Mouse (Mus musculus) intestine, embryonic 16.5 days (tissue): Measurements from ENCODE around the gene Taf13. TPM values are rescaled to one million over a fixed set of nuclear protein-coding genes. Genes with fewer than 3 reads are reported as not detected.

Experiments used
- ATAC-seq: fragments of 200-750 bp; cut with Nextera tagmentation; 2 replicates; pipeline ENCODE4 v1.8.0; 2017; ENCODE audit warnings: moderate TSS enrichment, moderate library complexity
- H3K27ac ChIP-seq: fragments of 300-500 bp; sonication (generic); 2 replicates; pipeline ENCODE4 v1.5.1; 2014; ENCODE audit warnings: mild to moderate bottlenecking, low read length
- H3K27me3 ChIP-seq: fragments of 300-500 bp; sonication (generic); replicated peaks from 2 replicates; pipeline ENCODE4 v1.6.1; 2014; ENCODE audit warnings: low read length, control low read depth, mixed read lengths; ENCODE audit not compliant: control insufficient read depth, insufficient read depth
- H3K36me3 ChIP-seq: fragments of 300-500 bp; sonication (generic); 2 replicates; pipeline ENCODE4 v1.6.1; 2014; ENCODE audit warnings: low read length, control low read depth; ENCODE audit not compliant: control insufficient read depth, insufficient read depth
- H3K4me1 ChIP-seq: fragments of 300-500 bp; sonication (generic); 2 replicates; pipeline ENCODE4 v1.6.1; 2014; ENCODE audit warnings: low read length, control low read depth, mixed read lengths; ENCODE audit not compliant: control insufficient read depth, insufficient read depth
- H3K4me2 ChIP-seq: fragments of 300-500 bp; sonication (generic); 2 replicates; pipeline ENCODE4 v1.6.1; 2014; ENCODE audit warnings: low read depth, low read length, control low read depth
- H3K4me3 ChIP-seq: fragments of 300-500 bp; sonication (generic); 2 replicates; pipeline ENCODE4 v1.5.1; 2014; ENCODE audit warnings: mild to moderate bottlenecking, low read length
- H3K9ac ChIP-seq: fragments of 300-500 bp; sonication (generic); 2 replicates; pipeline ENCODE4 v1.6.1; 2014; ENCODE audit warnings: low read depth, low read length
- H3K9me3 ChIP-seq: fragments of 300-500 bp; sonication (generic); 2 replicates; pipeline ENCODE4 v1.6.1; 2016; ENCODE audit warnings: low read length, control low read depth; ENCODE audit not compliant: control insufficient read depth
- WGBS: fragments of 180-500 bp; shearing (Covaris S2); extraction: QIAGEN DNeasy Blood & Tissue Kit; methylation state at CpG from one replicate; pipeline ENCODE4 v1.1.7; 2014; 5-methylcytosine and 5-hydroxymethylcytosine counted together
- polyA plus RNA-seq: library from polyadenylated mRNA; unstranded; fragments of >200 nt; fragmentation: Nextera tagmentation; extraction: Ambion mirVana; gene quantifications from 2 replicates; pipeline ENCODE4 v1.2.1, GENCODE M21; 2015

Taf13 gene
- polyA plus RNA-seq, result 34.2 and 36.2 TPM in 2 replicates

DNA sequence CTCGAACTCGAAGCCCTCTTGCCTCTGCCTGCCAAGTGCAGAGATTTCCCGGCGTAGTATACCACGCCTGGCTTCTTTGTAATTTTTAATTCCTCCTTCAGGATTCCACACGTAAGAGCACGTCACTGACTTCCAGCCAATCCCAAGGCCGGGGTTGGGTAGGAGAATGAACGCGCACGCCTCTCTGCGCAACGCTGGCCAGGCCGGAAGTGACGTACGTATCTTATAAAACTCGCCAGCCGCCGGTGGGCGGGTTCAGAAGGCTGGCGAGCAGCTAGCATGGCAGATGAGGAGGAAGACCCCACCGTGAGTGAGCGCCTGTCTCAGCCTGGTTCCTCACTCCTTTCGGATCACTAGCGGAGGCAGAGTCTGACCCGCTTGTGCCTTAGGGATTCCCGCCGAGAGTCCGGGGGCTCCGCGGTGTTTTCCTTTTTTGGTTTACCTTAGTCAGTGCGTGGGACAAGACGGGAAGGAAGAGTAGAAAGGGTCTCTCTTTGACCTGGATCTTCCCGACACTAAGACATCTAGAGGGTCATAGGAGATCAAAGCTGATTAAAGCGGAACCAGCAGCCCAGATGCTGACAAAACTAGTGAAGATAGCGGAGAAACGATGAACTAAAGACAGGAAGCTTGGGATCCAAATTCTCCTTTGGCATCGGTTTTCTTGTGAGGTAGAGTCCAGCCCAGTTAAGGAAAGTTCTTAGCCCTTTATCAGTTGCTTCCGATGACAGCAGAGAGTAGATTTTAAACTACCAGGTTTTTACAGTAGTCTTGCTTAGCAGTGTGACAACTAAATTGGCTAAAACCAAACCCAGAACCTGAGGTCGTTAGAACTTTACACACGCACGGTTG lies at the start of gene Taf13:
Gene Taf13, plus strand, starts transcription at position 256 of the 852 bp plus-strand sequence.
- Histone ChIP-seq H3K27ac (peak within 1 kb of the TSS; percentile 29; the same call in 1 of the 2 replicates), H3K36me3 (no peaks in the 10 kb centered on the region), H3K4me2 (peak within 1 kb of the TSS; percentile 74), H3K27me3 (no peaks in the 10 kb centered on the region), H3K9ac (peak within 1 kb of the TSS; percentile 79), H3K9me3 (no peaks in the 10 kb centered on the region), H3K4me1 (peaks cover 7% of the 10 kb centered on the region; the same call in 1 of the 2 replicates), H3K4me3 (peak within 1 kb of the TSS; percentile 72)
- WGBS, result under 1% methylated on average over 42 of the region's 42 CpGs
- peak; percentile 98 for ATAC-seq

DNA sequence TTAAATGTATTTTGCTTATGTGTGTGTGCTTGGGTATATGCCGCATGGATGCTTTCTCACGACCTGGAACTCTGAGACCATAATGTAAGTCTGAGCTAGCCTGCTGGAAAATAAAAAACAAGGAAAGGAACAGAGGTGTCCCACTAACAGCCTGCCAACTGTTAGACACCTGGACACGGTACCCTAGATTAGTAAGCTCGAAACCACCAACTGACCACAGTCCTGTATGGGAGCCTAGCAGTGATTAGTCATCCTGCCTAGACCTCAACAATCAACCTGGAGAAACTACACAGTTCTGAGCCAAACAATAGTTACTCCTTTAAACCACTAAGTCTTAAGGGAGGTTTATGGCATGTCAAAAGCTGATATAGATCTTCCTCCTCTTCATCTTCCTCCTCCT lies 48.1 kb upstream of the Taf13 start:
- Histone ChIP-seq H3K9ac (no peak overlapping the region), H3K4me3 (no peak overlapping the region), H3K27me3 (no peaks in the 10 kb centered on the region), H3K9me3 (no peaks in the 10 kb centered on the region), H3K4me1 (no peaks in the 10 kb centered on the region), H3K36me3 (no peaks in the 10 kb centered on the region), H3K4me2 (no peak overlapping the region), H3K27ac (no peak overlapping the region)
- WGBS, result 86% methylated on average over 4 of the region's 4 CpGs
- no peak for ATAC-seq

DNA sequence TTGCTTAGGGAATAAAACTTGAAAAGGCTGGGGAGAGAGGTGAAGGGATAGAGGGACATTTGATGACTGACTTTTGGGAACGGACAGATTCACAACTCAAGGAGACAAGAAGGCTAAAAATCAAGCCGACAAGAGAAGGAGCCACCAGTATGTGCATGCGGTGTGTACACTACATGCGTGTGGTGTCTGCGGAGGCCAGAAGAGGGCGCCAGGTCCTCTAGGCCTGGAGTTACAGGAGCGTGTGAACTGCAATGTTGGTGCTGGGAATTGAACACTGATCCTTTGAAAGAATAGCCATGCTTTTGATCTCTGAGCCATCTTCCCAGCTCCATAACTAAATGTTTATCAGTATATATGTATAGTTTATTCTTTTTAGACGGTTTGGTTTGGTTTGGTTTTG lies 43.0 kb upstream of the Taf13 start:
- 90% methylated on average over 8 of the region's 8 CpGs for WGBS
- ATAC-seq, result no peak

DNA sequence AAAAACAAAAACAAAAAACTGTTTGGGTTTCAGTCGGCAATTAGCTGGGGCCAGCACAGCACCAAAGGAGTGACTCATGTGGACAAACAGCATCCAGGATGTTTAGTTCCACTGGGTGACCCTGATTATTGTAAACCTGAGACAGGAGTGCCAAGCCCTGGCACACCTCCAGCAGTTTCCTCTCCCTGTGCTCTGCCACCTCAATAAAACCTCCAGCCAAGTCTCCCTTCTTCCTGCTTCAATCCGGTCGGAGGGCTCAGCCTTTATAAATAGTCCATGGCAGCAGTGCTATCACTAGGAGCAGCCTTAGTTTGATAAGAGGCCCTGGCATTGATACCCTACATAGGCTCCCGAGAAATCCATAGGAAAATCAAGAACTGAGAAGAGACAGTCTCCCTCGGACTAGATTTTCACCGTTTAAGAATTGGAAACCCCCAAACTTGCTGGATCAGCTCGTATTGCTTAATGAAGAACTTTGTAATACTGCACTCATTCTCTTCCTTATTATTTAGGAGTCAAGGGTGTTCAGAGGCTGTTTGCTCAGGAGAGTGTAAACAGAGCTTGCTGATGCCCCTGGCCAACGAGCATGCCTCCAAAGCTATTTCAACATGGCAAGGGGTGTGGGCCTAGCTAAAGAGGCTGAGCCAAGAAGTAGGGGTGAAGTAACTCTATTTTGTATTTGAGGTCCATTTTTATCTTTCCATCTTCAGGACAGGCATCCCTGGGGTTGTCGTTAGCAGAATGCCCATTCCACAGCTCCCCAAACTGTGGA lies 38.2 kb upstream of the Taf13 start:
- H3K27ac ChIP-seq, result peak overlapping the region; percentile 38
- WGBS, result 48% methylated on average over 9 of the region's 9 CpGs
- no peak overlapping the region for H3K4me2 ChIP-seq
- no peaks in the 10 kb centered on the region for H3K36me3 ChIP-seq
- ATAC-seq, result peak; percentile 80
- peaks cover 11% of the 10 kb centered on the region for H3K4me1 ChIP-seq
- H3K9me3 ChIP-seq, result no peaks in the 10 kb centered on the region
- H3K27me3 ChIP-seq, result peaks cover 13% of the 10 kb centered on the region
- H3K9ac ChIP-seq, result no peak overlapping the region
- H3K4me3 ChIP-seq, result no peak overlapping the region

More for the DNA sequence above, 43.0 kb upstream of the Taf13 start:
- peaks cover 3% of the 10 kb centered on the region; the same call in 1 of the 2 replicates for H3K4me1 ChIP-seq
- no peaks in the 10 kb centered on the region for H3K36me3 ChIP-seq
- H3K27ac ChIP-seq, result no peak overlapping the region
- H3K27me3 ChIP-seq, result no peaks in the 10 kb centered on the region
- no peak overlapping the region for H3K4me3 ChIP-seq
- H3K9ac ChIP-seq, result no peak overlapping the region
- H3K4me2 ChIP-seq, result no peak overlapping the region
- no peaks in the 10 kb centered on the region for H3K9me3 ChIP-seq

DNA sequence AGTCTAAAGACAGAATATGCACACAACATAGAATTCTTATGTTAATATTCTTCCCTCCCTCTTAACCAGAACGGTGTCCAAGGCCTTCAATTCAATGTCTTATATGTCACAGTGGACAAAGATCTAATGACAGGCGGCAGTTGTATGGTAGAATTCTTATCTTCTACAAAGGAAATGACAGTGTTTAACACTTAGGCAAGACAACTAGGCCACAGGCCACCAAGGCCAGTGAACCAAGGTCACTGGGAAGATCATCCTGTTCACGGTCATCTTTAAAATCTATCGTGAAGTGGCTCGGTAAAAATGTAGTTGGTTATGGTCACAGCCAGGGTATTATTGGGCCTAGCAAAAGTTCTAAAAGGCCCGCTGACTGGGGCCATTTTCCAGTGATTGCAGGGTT lies 37.5 kb upstream of the Taf13 start, which contains the start of gene 1700013F07Rik:
Gene 1700013F07Rik, plus strand, starts transcription at position 200 of the 400 bp plus-strand sequence.
- Histone ChIP-seq H3K27ac (peak within 1 kb of the TSS; percentile 38; the same call in 1 of the 2 replicates), H3K27me3 (peaks cover 13% of the 10 kb centered on the region), H3K36me3 (no peaks in the 10 kb centered on the region), H3K4me2 (no peak within 1 kb of the TSS), H3K4me1 (peaks cover 11% of the 10 kb centered on the region), H3K9ac (no peak within 1 kb of the TSS), H3K9me3 (no peaks in the 10 kb centered on the region), H3K4me3 (no peak within 1 kb of the TSS)
- no peak for ATAC-seq
- WGBS, result 85% methylated on average over 6 of the region's 6 CpGs

DNA sequence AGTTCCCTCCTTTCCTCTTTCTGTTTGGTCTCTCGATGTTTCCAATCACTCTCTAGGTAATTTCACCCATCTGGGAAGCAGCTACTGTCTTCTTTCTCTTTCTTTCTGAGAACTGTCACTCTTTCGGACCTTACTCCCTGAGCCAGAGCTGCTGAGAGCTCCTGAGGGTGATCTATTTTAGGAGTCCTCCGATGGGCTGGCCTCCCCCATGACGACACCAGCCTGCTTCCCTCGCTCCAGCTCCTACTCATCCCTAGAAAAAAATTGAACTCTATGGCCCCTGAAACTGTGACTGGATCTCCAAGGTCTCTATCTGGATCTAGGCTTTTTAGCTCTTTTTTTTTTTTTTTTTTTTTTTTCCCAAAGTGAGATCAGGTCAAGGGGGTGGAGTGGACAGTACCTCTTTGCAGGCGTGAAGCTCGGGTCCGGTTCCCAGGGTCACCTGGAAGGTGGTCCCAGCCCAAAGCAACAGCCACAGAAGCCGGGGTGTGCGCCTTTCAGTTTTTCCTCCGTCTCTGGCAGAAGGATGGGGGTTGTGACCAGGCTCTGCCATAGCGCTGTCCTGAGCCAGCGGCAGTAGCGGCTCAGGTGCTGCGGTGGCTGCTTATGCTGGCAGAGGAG lies 35.5 kb upstream of the Taf13 start:
- Histone ChIP-seq H3K4me3 (peak overlapping the region; percentile 34), H3K9me3 (no peaks in the 10 kb centered on the region), H3K27me3 (peaks cover 13% of the 10 kb centered on the region), H3K4me1 (peaks cover 11% of the 10 kb centered on the region), H3K4me2 (peak overlapping the region; percentile 61), H3K36me3 (no peaks in the 10 kb centered on the region), H3K27ac (no peak overlapping the region), H3K9ac (no peak overlapping the region)
- no peak; the same call in 1 of the 2 replicates for ATAC-seq
- 9% methylated on average over 15 of the region's 15 CpGs for WGBS

DNA sequence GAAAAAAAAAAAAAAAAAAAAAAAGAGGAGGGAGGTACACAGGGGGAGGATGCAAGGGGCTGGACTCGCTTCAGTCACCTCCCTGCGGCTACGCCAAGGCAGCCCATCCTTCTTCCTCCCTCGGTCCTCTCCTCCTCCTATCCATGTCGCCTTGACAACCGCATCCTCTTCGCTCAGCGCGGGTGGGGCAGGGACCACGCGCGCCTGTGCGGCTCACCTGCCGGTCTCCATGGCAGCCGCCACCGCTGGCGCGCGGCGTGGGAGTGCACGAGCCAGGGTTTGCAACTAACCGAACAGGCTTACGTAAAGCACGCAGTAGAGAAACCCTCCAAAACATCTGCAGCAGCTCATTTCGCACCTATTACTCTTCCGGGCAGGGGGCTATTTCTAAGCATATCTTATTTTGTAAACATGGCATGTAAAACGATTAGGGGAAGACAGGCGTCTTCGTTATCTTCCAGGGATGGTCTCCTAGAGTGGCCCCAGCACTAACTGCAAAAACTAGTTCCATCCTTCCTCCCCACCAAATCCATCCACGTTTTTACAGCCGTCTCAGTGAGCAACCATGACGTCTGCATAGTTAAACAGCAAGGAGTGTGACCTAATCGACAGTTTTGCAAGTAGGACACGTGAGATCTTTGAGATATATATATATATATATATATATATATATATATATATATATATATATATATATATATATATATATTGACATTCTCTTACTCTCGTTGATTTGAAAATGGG lies 34.8 kb upstream of the Taf13 start, which contains the start of gene 5330417C22Rik:
Gene 5330417C22Rik, minus strand, starts transcription at position 20 of the 744 bp plus-strand sequence.
- ATAC-seq, result peak; percentile 49
- Histone ChIP-seq H3K27ac (no peak within 1 kb of the TSS), H3K4me1 (peaks cover 11% of the 10 kb centered on the region), H3K9ac (no peak within 1 kb of the TSS), H3K4me3 (peak within 1 kb of the TSS; percentile 34), H3K36me3 (no peaks in the 10 kb centered on the region), H3K9me3 (no peaks in the 10 kb centered on the region), H3K4me2 (peak within 1 kb of the TSS; percentile 61), H3K27me3 (peaks cover 13% of the 10 kb centered on the region)
- 1% methylated on average over 35 of the region's 35 CpGs for WGBS

DNA sequence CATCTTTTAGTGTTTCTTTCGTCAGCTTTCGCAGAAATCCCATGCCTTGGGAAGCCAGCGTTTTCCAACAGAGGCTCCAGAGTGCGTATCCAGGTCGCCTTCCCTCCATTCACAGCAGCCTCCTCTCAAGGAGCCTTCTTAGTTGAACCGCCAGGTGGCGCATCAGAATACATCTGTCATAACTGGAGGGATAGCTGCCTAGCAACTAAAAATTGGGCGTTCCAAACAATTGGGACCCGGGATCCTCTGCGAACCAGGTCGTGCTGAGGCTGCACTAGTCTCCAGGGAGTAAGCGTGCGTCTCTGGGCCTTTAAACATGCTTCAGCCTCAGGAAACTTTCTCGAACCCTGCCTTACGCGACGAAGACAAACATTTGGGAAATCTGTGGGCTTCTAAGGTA lies 34.2 kb upstream of the Taf13 start:
- H3K4me1 ChIP-seq, result peaks cover 11% of the 10 kb centered on the region
- H3K4me3 ChIP-seq, result 0 out of 2 replicates have a peak overlapping the region, but pooled peaks have one; percentile 16
- H3K36me3 ChIP-seq, result no peaks in the 10 kb centered on the region
- H3K27me3 ChIP-seq, result peaks cover 13% of the 10 kb centered on the region
- no peak overlapping the region for H3K27ac ChIP-seq
- peak; percentile 63 for ATAC-seq
- H3K9ac ChIP-seq, result no peak overlapping the region
- H3K4me2 ChIP-seq, result peak overlapping the region; percentile 45
- no peaks in the 10 kb centered on the region for H3K9me3 ChIP-seq
- 6% methylated on average over 17 of the region's 17 CpGs for WGBS
